Mouse (Mus musculus): ENCODE measurements around the gene Sfmbt1. TPM values are rescaled to one million over a fixed set of nuclear protein-coding genes. Genes with fewer than 3 reads are reported as not detected.

The Sfmbt1 gene
- polyA plus RNA-seq, 1 experiment from 2014 or later: 21.5 TPM

GRCm38 (mm10) chr14:30721850-30722249 is 7.2 kb downstream of the Sfmbt1 start:
- ATAC-seq: no peak
- no peaks in the 10 kb centered on the region for H3K36me3 ChIP-seq
- no peaks in the 10 kb centered on the region for H3K9me3 ChIP-seq
- H3K4me3 ChIP-seq (replicated peaks): no peak overlapping the region
- WGBS: 81% methylated on average over 1 of the region's 1 CpGs
- H3K27ac ChIP-seq: no peak overlapping the region
- H3K27me3 ChIP-seq: no peaks in the 10 kb centered on the region
- H3K4me1 ChIP-seq (replicated peaks): peaks cover 8% of the 10 kb centered on the region
- H3K9ac ChIP-seq (replicated peaks): no peak overlapping the region
- no peak overlapping the region for H3K4me2 ChIP-seq (replicated peaks)

- H3K4me2 ChIP-seq (replicated peaks): no peak overlapping the region
- H3K9me3 ChIP-seq: no peaks in the 10 kb centered on the region
- no peaks in the 10 kb centered on the region for H3K27me3 ChIP-seq
- no peak for ATAC-seq
- no peak overlapping the region for H3K9ac ChIP-seq (replicated peaks)
- no peak overlapping the region for H3K4me3 ChIP-seq (replicated peaks)
- no peaks in the 10 kb centered on the region for H3K36me3 ChIP-seq
- WGBS: 90% methylated on average over 5 of the region's 5 CpGs
- no peak overlapping the region for H3K27ac ChIP-seq
- peaks cover 5% of the 10 kb centered on the region for H3K4me1 ChIP-seq (replicated peaks)
These were observed 7.8 kb downstream of the Sfmbt1 start for GRCm38 (mm10) chr14:30722406-30722805.

DNA sequence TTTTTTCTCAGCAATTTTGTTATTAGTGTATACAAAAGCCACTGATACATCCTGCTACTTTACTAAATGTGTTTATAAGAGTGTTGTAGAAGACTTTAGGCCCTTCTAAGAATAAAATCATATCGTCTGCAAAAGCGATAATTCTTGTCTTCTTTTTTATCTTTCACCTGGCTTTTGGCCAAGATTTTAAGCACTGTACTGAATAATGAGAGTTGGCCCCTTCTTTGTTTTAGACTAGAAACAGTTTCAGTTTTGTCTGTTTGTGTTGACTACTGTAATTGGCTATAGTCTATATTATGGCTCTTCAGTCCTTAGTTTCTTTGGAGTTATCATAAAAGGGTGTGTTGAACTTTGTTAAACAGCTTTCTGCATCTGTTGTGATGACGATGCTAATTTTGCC is 17.2 kb downstream of the Sfmbt1 start:
- Histone ChIP-seq H3K36me3 (no peaks in the 10 kb centered on the region), H3K4me2 (replicated peaks) (no peak overlapping the region), H3K27me3 (no peaks in the 10 kb centered on the region), H3K4me1 (replicated peaks) (no peaks in the 10 kb centered on the region), H3K9ac (replicated peaks) (no peak overlapping the region), H3K27ac (no peak overlapping the region), H3K4me3 (replicated peaks) (no peak overlapping the region), H3K9me3 (no peaks in the 10 kb centered on the region)
- ATAC-seq: no peak
- 89% methylated on average over 3 of the region's 3 CpGs for WGBS

- no peaks in the 10 kb centered on the region for H3K9me3 ChIP-seq
- H3K4me1 ChIP-seq (replicated peaks): no peaks in the 10 kb centered on the region
- no peaks in the 10 kb centered on the region for H3K27me3 ChIP-seq
- no peak overlapping the region for H3K4me3 ChIP-seq (replicated peaks)
- 96% methylated on average over 5 of the region's 5 CpGs for WGBS
- no peak overlapping the region for H3K9ac ChIP-seq (replicated peaks)
- no peaks in the 10 kb centered on the region for H3K36me3 ChIP-seq
- H3K27ac ChIP-seq: no peak overlapping the region
- no peak for ATAC-seq
- no peak overlapping the region for H3K4me2 ChIP-seq (replicated peaks)
These were observed 20.0 kb downstream of the Sfmbt1 start for GRCm38 (mm10) chr14:30734665-30735064.

DNA sequence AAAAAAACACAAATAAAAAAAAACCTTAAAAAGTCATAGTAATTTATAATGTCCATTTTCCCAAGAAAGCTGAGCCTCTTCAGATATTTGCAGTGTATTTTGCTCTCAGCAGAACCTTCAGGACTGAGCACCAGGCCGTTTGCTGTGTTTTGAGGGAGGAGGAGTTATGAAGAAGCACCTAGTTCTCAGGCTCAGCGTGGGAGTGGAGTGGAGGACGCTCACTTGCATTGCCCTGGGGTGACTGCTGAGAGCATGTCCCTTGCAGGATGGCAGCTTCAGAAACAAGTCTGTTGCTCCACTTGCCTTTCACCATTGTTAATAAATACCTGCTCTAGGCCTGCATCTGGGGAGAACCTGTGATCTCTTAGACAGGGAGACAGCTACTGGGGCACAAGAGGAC is 21.2 kb downstream of the Sfmbt1 start:
- no peak overlapping the region for H3K4me2 ChIP-seq (replicated peaks)
- 77% methylated on average over 3 of the region's 3 CpGs for WGBS
- ATAC-seq: no peak

GRCm38 (mm10) chr14:30736413-30736812 is 21.8 kb downstream of the Sfmbt1 start:
- 93% methylated on average over 1 of the region's 1 CpGs for WGBS

More for the DNA sequence above, 21.2 kb downstream of the Sfmbt1 start:
- Histone ChIP-seq H3K4me1 (replicated peaks) (no peaks in the 10 kb centered on the region), H3K36me3 (no peaks in the 10 kb centered on the region), H3K4me3 (replicated peaks) (no peak overlapping the region), H3K27ac (no peak overlapping the region), H3K9me3 (no peaks in the 10 kb centered on the region), H3K9ac (replicated peaks) (no peak overlapping the region), H3K27me3 (no peaks in the 10 kb centered on the region)

DNA sequence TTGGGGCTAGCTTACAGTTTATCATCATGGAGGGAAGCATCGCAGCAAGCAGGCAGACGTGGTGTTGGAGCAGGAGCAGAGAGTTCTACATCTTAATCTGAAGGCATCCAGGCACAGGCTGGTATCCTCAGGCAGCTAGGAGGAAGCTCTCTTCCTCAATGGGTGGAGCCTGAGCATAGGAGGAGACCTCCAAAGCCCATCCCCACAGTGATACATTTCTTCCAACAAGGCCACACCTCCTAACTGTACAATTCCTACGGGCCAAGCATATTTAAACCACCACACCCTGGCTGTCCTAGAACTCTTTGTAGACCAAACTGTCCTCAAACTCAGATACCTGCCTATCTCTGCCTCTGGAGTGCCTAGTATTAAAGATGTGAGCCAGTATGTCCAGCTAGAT is 29.2 kb downstream of the Sfmbt1 start:
- H3K9me3 ChIP-seq: no peaks in the 10 kb centered on the region
- H3K4me2 ChIP-seq (replicated peaks): no peak overlapping the region
- no peak overlapping the region for H3K27ac ChIP-seq
- H3K9ac ChIP-seq (replicated peaks): no peak overlapping the region
- no peaks in the 10 kb centered on the region for H3K27me3 ChIP-seq
- H3K4me3 ChIP-seq (replicated peaks): no peak overlapping the region
- WGBS: 93% methylated on average over 3 of the region's 3 CpGs
- no peak for ATAC-seq
- H3K36me3 ChIP-seq: 0 out of 2 replicates have a peak, but pooled peaks cover 5% of the 10 kb centered on the region
- H3K4me1 ChIP-seq (replicated peaks): no peaks in the 10 kb centered on the region

More at GRCm38 (mm10) chr14:30736413-30736812, 21.8 kb downstream of the Sfmbt1 start:
- no peak overlapping the region for H3K9ac ChIP-seq (replicated peaks)
- ATAC-seq: no peak
- H3K4me3 ChIP-seq (replicated peaks): no peak overlapping the region
- H3K9me3 ChIP-seq: no peaks in the 10 kb centered on the region
- H3K4me1 ChIP-seq (replicated peaks): no peaks in the 10 kb centered on the region
- no peaks in the 10 kb centered on the region for H3K27me3 ChIP-seq
- no peaks in the 10 kb centered on the region for H3K36me3 ChIP-seq
- H3K27ac ChIP-seq: no peak overlapping the region
- H3K4me2 ChIP-seq (replicated peaks): no peak overlapping the region

DNA sequence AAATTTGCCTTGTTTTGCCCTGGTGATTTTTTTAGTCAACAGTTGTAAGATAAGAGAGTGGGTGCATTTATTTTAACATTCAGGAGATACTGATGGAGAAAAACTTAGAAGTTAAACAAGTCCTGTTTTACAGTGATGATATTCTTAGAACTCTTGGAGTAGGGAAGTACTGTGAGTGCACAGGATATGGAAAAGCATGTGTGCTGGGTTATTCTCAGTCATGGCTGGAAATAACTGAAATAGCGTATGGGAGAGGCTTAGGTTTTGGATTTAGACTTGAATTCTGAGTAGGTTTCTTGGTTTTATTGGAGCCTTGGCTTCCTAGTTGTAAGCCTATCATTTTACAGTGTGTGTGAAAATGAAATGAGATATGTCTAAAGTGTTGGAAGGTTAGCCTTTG is 31.5 kb downstream of the Sfmbt1 start:
- 100% methylated on average over 1 of the region's 1 CpGs for WGBS
- Histone ChIP-seq H3K9ac (replicated peaks) (no peak overlapping the region), H3K27ac (no peak overlapping the region), H3K4me2 (replicated peaks) (no peak overlapping the region), H3K36me3 (0 out of 2 replicates have a peak, but pooled peaks cover 5% of the 10 kb centered on the region), H3K27me3 (no peaks in the 10 kb centered on the region), H3K4me1 (replicated peaks) (no peaks in the 10 kb centered on the region), H3K4me3 (replicated peaks) (no peak overlapping the region), H3K9me3 (no peaks in the 10 kb centered on the region)
- no peak for ATAC-seq

DNA sequence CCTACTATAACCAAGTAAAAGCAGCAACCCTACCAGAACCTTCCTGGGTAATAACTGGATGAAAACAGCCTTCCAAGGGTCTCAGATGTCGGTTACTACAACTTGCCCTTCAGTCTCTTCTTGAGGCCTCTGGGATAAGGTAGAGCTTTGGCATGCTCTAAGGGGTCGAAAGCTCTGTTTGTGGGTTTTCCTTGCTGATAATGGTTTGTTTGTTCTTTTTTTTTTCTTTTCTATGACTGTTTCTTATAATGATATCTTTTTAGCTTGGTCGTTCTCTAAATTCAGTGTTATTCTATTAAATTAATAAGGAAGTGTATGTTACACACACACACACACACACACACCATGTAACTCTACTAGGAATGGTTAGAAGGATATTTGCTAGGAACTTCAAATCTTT is 42.6 kb downstream of the Sfmbt1 start:
- H3K27me3 ChIP-seq: no peaks in the 10 kb centered on the region
- no peaks in the 10 kb centered on the region for H3K9me3 ChIP-seq
- no peak overlapping the region for H3K27ac ChIP-seq
- no peak for ATAC-seq
- no peak overlapping the region for H3K4me3 ChIP-seq (replicated peaks)
- H3K4me2 ChIP-seq (replicated peaks): no peak overlapping the region
- H3K36me3 ChIP-seq: no peaks in the 10 kb centered on the region
- WGBS: 92% methylated on average over 3 of the region's 3 CpGs
- H3K9ac ChIP-seq (replicated peaks): no peak overlapping the region
- no peaks in the 10 kb centered on the region for H3K4me1 ChIP-seq (replicated peaks)

DNA sequence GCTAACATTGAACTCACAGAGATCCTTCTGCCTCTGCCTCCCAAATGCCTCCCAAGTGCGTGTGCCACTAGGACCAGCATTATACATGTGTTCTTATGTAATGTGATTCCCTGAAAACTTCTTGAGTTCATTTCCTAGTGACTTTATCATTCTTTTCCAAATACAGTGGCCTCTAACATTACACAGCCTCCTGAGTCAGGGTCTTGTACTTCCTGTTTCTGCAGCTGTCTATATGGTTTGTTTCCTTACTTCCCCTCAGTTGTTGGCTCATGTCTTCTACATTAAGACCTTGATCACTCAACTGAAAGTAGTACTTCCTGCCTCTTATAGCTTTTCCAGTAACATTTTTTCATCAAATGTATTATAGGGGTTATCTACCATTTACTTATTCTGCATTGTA is 46.6 kb downstream of the Sfmbt1 start:
- Histone ChIP-seq H3K36me3 (no peaks in the 10 kb centered on the region), H3K4me2 (replicated peaks) (no peak overlapping the region), H3K4me1 (replicated peaks) (no peaks in the 10 kb centered on the region), H3K4me3 (replicated peaks) (no peak overlapping the region), H3K9ac (replicated peaks) (no peak overlapping the region), H3K27ac (no peak overlapping the region), H3K9me3 (no peaks in the 10 kb centered on the region), H3K27me3 (no peaks in the 10 kb centered on the region)
- WGBS: 97% methylated on average over 1 of the region's 1 CpGs
- ATAC-seq: no peak

DNA sequence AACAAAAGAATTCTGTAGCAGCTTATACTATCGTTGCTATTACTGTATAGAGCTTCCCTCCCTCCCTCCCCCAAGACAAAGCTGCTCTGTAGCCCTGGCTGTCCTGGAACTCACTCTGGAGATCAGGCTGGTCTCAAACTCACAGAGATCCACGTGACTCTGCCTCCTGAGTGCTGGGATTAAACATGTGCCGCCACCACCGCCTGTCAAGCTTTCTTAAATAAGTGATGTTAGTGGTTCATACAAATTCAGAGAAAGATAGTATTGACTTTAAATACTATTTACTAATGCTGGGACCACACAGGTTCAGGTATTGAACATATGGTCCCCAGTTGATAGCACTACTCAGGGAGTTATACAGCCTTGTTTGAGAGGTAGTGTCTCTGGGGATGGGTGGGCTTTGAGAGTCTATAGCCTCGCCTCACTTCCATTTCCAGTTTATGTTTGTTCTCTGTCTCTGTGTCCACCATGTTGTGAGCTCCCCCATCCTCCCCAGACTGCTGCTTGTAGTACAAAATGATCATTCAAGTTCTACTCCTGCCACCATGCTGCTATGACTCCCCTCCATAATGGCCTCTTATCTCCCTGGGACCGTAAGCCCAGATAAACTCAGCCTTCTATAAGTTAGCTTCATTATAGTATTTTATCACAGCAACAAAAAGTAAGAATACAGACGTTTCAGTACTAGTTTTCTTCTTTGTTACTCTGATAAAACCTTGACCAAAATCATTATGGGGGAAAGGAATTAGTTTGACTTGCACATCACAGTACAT is 47.7 kb downstream of the Sfmbt1 start:
- no peak overlapping the region for H3K4me2 ChIP-seq (replicated peaks)
- 94% methylated on average over 7 of the region's 7 CpGs for WGBS
- ATAC-seq: no peak
- no peak overlapping the region for H3K9ac ChIP-seq (replicated peaks)
- H3K27ac ChIP-seq: no peak overlapping the region
- no peaks in the 10 kb centered on the region for H3K36me3 ChIP-seq
- no peaks in the 10 kb centered on the region for H3K9me3 ChIP-seq
- H3K4me3 ChIP-seq (replicated peaks): no peak overlapping the region
- no peaks in the 10 kb centered on the region for H3K27me3 ChIP-seq
- H3K4me1 ChIP-seq (replicated peaks): no peaks in the 10 kb centered on the region

GRCm38 (mm10) chr14:30762904-30763568 is 48.4 kb downstream of the Sfmbt1 start:
- Histone ChIP-seq H3K36me3 (peaks cover 5% of the 10 kb centered on the region), H3K9ac (replicated peaks) (no peak overlapping the region), H3K27me3 (no peaks in the 10 kb centered on the region), H3K9me3 (no peaks in the 10 kb centered on the region), H3K4me3 (replicated peaks) (no peak overlapping the region), H3K27ac (no peak overlapping the region), H3K4me1 (replicated peaks) (no peaks in the 10 kb centered on the region), H3K4me2 (replicated peaks) (no peak overlapping the region)
- ATAC-seq: no peak
- WGBS: 88% methylated on average over 5 of the region's 5 CpGs
